Mouse (Mus musculus) liver, adult 2 months (tissue): ENCODE results near the gene Nvl. TPM values are rescaled to one million over a fixed set of nuclear protein-coding genes. Genes with fewer than 3 reads are reported as not detected.

Source experiments
- DNase-seq: peaks from one replicate; pipeline ENCODE4 v3.0.0-alpha.2; 2011; ENCODE audit warnings: low read depth, low spot score; ENCODE audit errors: extremely low read depth
- H3K27ac ChIP-seq: fragments of 200-500 bp; replicated peaks from 2 replicates; pipeline ENCODE4 v1.5.1; 2012; ENCODE audit warnings: low read depth, mild to moderate bottlenecking, control low read depth, inconsistent platforms, low read length; ENCODE audit not compliant: insufficient read depth
- H3K27me3 ChIP-seq: fragments of 200-500 bp; 2 replicates; pipeline ENCODE4 v1.6.1; 2012; ENCODE audit warnings: mild to moderate bottlenecking, moderate library complexity, low read length, inconsistent platforms; ENCODE audit not compliant: control insufficient read depth, insufficient read depth
- H3K36me3 ChIP-seq: fragments of 200-500 bp; 2 replicates; pipeline ENCODE4 v1.6.1; 2012; ENCODE audit warnings: low read length, inconsistent platforms; ENCODE audit not compliant: control insufficient read depth, insufficient read depth
- H3K4me1 ChIP-seq: fragments of 200-500 bp; 2 replicates; pipeline ENCODE4 v1.6.1; 2011; ENCODE audit warnings: low read length; ENCODE audit not compliant: control insufficient read depth, insufficient read depth
- H3K4me3 ChIP-seq: fragments of 200-500 bp; 2 replicates; pipeline ENCODE4 v1.5.1; 2011; ENCODE audit warnings: low read depth, mild to moderate bottlenecking, control low read depth, low read length, moderate library complexity; ENCODE audit not compliant: insufficient read depth
- H3K79me2 ChIP-seq: fragments of 200-500 bp; 2 replicates; pipeline ENCODE4 v1.6.1; 2012; ENCODE audit warnings: inconsistent platforms, mild to moderate bottlenecking, low read length, moderate library complexity; ENCODE audit not compliant: control insufficient read depth, insufficient read depth
- H3K9ac ChIP-seq: fragments of 200-500 bp; 2 replicates; pipeline ENCODE4 v1.6.1; 2012; ENCODE audit warnings: low read depth, mild to moderate bottlenecking, control low read depth, inconsistent platforms, low read length
- CTCF ChIP-seq: fragments of 200-500 bp; IDR thresholded peaks from 2 replicates; pipeline ENCODE4 v1.5.1; 2011; ENCODE audit warnings: low read depth, low read length, control low read depth
- POLR2A ChIP-seq: fragments of 200-500 bp; IDR thresholded peaks from 2 replicates; pipeline ENCODE4 v1.6.1; 2011; ENCODE audit warnings: low read length, control low read depth; ENCODE audit not compliant: insufficient read depth; ENCODE audit errors: extremely low read depth
- WGBS: fragments of 180-500 bp; shearing (Covaris S2); methylation state at CpG from one replicate; pipeline ENCODE4 v1.1.7; 2018; 5-methylcytosine and 5-hydroxymethylcytosine counted together
- polyA plus RNA-seq: library from polyadenylated mRNA; depleted of rRNA; stranded (reverse); fragments of >200 nt; gene quantifications from 2 replicates; pipeline ENCODE4 v1.2.3, GENCODE M21; 2012
- total RNA-seq: library from RNA; depleted of rRNA; stranded (reverse); fragments of >200 nt; gene quantifications from 2 replicates; pipeline ENCODE4 v1.2.3, GENCODE M21; 2014

Nvl gene
- total and polyA plus RNA-seq, 2 experiments: 5.0 to 5.3 TPM

DNA sequence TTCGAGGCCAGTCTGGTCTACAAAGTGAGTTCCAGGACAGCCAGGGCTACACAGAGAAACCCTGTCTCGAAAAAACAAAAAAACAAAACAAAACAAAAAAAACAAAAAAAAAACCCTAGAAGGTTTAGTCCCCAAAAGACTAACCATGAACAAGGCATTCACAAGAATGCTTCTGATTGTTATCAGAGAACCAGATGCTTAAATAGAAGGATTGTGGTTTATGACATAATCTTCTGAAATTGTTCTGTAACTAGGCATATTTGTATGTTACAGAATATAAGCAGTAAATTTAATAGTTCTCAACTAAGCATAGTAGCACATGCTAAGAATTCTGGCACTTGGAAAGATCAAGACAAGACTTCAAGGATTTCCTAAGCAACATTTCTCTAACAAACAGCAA lies 19.9 kb downstream of the Nvl start:
- Histone ChIP-seq H3K36me3 (peaks cover 51% of the 10 kb centered on the region), H3K27me3 (no peaks in the 10 kb centered on the region), H3K4me3 (no peak overlapping the region), H3K79me2 (no peaks in the 10 kb centered on the region), H3K4me1 (no peaks in the 10 kb centered on the region), H3K27ac (no peak overlapping the region), H3K9ac (no peak overlapping the region)
- no peak for DNase-seq
- 93% methylated on average over 2 of the region's 2 CpGs for WGBS
- TF ChIP-seq CTCF: no peak
- TF ChIP-seq POLR2A: no peak

DNA sequence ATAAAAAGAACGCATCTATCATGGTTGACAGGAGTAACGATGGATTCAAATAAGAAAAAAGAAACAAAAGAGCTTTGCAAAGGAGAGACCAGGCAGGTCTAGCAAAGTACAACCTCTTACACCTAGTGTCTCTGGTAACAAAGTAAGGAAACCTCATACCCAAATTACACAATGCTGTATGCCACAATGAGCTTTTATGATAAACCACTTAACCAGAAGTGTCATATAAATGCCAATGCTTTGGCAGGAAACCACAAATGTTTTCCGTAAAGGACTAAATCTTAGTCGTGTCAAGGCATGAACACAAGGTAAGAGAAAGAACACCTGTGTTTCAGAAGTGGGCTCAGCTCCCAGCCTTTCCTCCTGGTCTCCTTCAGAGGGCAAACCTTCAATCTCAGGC lies 26.9 kb downstream of the Nvl start:
- Histone ChIP-seq H3K4me3 (no peak overlapping the region), H3K9ac (no peak overlapping the region), H3K27ac (no peak overlapping the region), H3K27me3 (no peaks in the 10 kb centered on the region), H3K36me3 (peaks cover 46% of the 10 kb centered on the region), H3K79me2 (no peaks in the 10 kb centered on the region), H3K4me1 (no peaks in the 10 kb centered on the region)
- WGBS: 93% methylated on average over 4 of the region's 4 CpGs
- no peak for TF ChIP-seq CTCF
- TF ChIP-seq POLR2A: no peak
- no peak for DNase-seq

DNA sequence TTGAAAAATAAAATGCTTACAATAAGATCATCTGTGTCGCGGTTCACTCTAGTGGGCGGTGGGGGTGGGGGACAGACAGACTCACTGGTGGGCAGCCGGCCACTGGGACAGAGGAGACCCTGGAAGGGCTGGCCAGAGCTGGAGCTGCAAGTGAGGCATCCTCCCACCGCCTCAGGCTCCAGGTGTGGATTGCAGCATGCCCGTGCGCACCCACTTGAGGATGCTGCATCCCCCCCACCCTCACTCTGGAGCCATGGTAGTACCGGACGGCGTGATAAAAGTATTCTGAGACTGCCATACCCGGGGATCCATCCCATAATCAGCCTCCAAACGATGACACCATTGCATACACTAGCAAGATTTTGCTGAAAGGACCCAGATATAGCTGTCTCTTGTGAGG lies 54.0 kb downstream of the Nvl start:
- H3K4me3 ChIP-seq: no peak overlapping the region
- H3K9ac ChIP-seq: no peak overlapping the region
- no peak for DNase-seq
- no peaks in the 10 kb centered on the region for H3K27me3 ChIP-seq
- H3K27ac ChIP-seq: no peak overlapping the region
- no peak for TF ChIP-seq POLR2A
- no peak for TF ChIP-seq CTCF
- H3K4me1 ChIP-seq: no peaks in the 10 kb centered on the region
- 77% methylated on average over 12 of the region's 12 CpGs for WGBS
- peaks cover 9% of the 10 kb centered on the region for H3K36me3 ChIP-seq
- no peaks in the 10 kb centered on the region for H3K79me2 ChIP-seq

DNA sequence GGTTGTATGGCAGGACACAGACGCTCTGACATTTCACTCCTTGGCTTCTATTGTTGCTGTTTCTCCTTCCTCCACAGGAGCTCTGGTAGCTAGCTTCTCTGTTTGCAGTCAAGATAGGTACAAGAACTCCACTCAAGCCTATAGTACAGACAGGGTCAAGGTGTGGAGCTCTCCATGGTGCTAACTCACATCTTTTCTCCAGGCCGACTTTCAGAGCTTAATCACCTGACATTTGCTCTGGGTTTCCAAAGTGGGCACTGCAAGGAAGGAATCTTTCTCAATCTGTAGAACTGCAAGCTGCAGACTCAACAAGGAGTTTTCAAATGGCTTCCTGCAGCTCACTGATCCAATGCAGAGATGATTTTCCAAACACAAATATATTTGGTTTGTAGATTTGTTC lies 60.0 kb downstream of the Nvl start:
- 32% methylated on average over 2 of the region's 2 CpGs for WGBS
- no peaks in the 10 kb centered on the region for H3K4me1 ChIP-seq
- TF ChIP-seq CTCF: no peak
- TF ChIP-seq POLR2A: no peak
- H3K9ac ChIP-seq: no peak overlapping the region
- H3K36me3 ChIP-seq: no peaks in the 10 kb centered on the region
- H3K27ac ChIP-seq: no peak overlapping the region
- no peak for DNase-seq
- H3K27me3 ChIP-seq: no peaks in the 10 kb centered on the region
- H3K79me2 ChIP-seq: no peaks in the 10 kb centered on the region
- no peak overlapping the region for H3K4me3 ChIP-seq

DNA sequence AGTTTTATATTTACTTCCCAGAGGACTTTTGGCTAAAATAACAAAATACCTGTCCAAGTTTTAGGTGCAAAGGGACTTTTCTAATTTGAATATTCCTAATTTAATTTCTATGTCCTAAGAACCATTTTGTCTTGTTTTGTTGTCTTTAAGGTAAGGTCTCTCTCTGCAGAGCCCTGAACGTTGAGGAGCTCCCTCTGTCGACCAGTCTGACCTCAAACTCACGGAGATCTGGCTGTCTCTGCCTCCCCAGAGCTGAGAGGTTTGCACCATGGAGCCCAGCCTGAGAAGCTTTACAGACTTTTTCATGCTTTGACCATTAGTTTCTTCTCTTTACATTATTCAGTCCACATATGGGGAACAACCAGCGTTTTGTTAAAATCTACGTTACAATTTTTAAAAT lies 70.9 kb downstream of the Nvl start:
- Histone ChIP-seq H3K9ac (no peak overlapping the region), H3K27ac (no peak overlapping the region), H3K4me3 (no peak overlapping the region), H3K27me3 (no peaks in the 10 kb centered on the region), H3K36me3 (no peaks in the 10 kb centered on the region), H3K4me1 (no peaks in the 10 kb centered on the region), H3K79me2 (no peaks in the 10 kb centered on the region)
- peak; percentile 33 for DNase-seq
- 43% methylated on average over 5 of the region's 5 CpGs for WGBS
- TF ChIP-seq POLR2A (no peak), CTCF (peak; percentile 61)

DNA sequence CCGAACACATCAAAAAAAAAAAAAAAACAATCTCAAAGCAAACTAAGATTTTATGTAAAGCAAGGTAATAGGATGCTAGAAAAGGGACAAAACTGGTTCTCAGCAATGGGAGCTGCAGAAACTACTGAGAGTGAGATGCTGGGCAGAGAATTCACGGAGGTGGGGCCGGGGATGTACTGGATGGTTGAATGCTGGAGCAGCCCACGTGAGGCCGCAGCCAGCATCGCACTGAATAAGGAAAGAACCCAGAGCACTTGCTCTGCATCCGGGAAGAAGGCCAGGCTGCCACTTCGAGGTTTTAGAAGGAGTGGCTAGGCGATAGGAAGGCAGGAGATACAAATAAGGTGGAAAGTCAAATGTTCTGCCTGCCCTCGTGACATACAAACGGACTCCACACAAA lies 74.3 kb downstream of the Nvl start:
- Histone ChIP-seq H3K27ac (no peak overlapping the region), H3K79me2 (no peaks in the 10 kb centered on the region), H3K27me3 (no peaks in the 10 kb centered on the region), H3K4me1 (no peaks in the 10 kb centered on the region), H3K4me3 (no peak overlapping the region), H3K36me3 (no peaks in the 10 kb centered on the region), H3K9ac (no peak overlapping the region)
- DNase-seq: no peak
- WGBS: 68% methylated on average over 11 of the region's 11 CpGs
- no peak for TF ChIP-seq CTCF
- no peak for TF ChIP-seq POLR2A
